Mouse (Mus musculus): Measurements from ENCODE around the gene Bbc3.

GRCm38 (mm10) chr7:16294346-16294745 is 13.8 kb upstream of the Bbc3 start:
- TF ChIP-seq RCOR1 (conservative IDR thresholded peaks at IDR 0.05; ENCODE audit: low read depth, low read length) = no peak
- TF ChIP-seq USF1 (IDR thresholded peaks at IDR 0.05; ENCODE audit: low read depth, low read length) = no peak
- no peak for TF ChIP-seq POLR2A (IDR thresholded peaks at IDR 0.05; ENCODE audit: low read depth, low read length)
- no peak for TF ChIP-seq MXI1 (IDR thresholded peaks at IDR 0.05; ENCODE audit: low read depth, low read length)
- peak in 1 of 2 experiments; percentile 85; a peak in 2 of 4 replicates for TF ChIP-seq CTCF (conservative IDR thresholded peaks at IDR 0.05 in 1 of 2, IDR thresholded peaks at IDR 0.05 in 1 of 2; ENCODE audit: low read depth in 2 of 2, low read length in 2 of 2)
- no peak for TF ChIP-seq NRF1 (IDR thresholded peaks at IDR 0.05; ENCODE audit: low read depth, low read length)
- TF ChIP-seq CHD2 (IDR thresholded peaks at IDR 0.05; ENCODE audit: low read length) = no peak
- no peak for TF ChIP-seq JUND (conservative IDR thresholded peaks at IDR 0.05; ENCODE audit: low read depth, low read length)
- no peak for TF ChIP-seq GABPA (IDR thresholded peaks at IDR 0.05; ENCODE audit: insufficient replicate concordance, low read depth, low read length)
- no peak for TF ChIP-seq IRF4 (IDR thresholded peaks at IDR 0.05; ENCODE audit: low read depth, low read length)
- peak; percentile 63 for TF ChIP-seq ZNF384 (IDR thresholded peaks at IDR 0.05; ENCODE audit: low read depth, low read length)
- TF ChIP-seq USF2 (conservative IDR thresholded peaks at IDR 0.05; ENCODE audit: low read depth, low read length) = no peak
- no peak for TF ChIP-seq MEF2A (IDR thresholded peaks at IDR 0.05; ENCODE audit: borderline replicate concordance, low read depth, low read length)

Data from CH12.LX (cell line).